Mouse (Mus musculus) MEL (cell line): ENCODE data around the gene Rexo1.

Experiments used
- CTCF ChIP-seq, 3 experiments: IDR thresholded peaks in 2 of 3; conservative IDR thresholded peaks in 1 of 3; 2 replicates each; pipeline ENCODE4 v1.5.1; 2011 to 2012; ENCODE audit warnings: low read length in 3 of 3, low read depth in 2 of 3, mild to moderate bottlenecking in 2 of 3, improper control_type of control experiment in 1 of 3, inconsistent platforms in 1 of 3, mixed read lengths in 1 of 3, moderate library complexity in 1 of 3; ENCODE audit not compliant: control insufficient read depth in 1 of 3, insufficient read depth in 1 of 3, poor library complexity in 1 of 3, severe bottlenecking in 1 of 3
- E2F4 ChIP-seq: IDR thresholded peaks from 2 replicates; pipeline ENCODE4 v1.6.1; 2011; ENCODE audit warnings: low read depth, low read length, improper control_type of control experiment, borderline replicate concordance
- ETS1 ChIP-seq: IDR thresholded peaks from 2 replicates; pipeline ENCODE4 v1.6.1; 2012; ENCODE audit warnings: low read depth, mild to moderate bottlenecking, inconsistent platforms, low read length, improper control_type of control experiment, moderate library complexity
- GATA1 ChIP-seq: IDR thresholded peaks from 2 replicates; pipeline ENCODE4 v1.6.1; 2011; ENCODE audit warnings: low read depth, low read length, improper control_type of control experiment
- POLR2A ChIP-seq, 2 experiments: IDR thresholded peaks; 2 replicates each; pipeline ENCODE4 v1.6.1; 2011 to 2012; ENCODE audit warnings: low read length in 2 of 2, mild to moderate bottlenecking in 2 of 2, control low read depth in 1 of 2, improper control_type of control experiment in 1 of 2, low read depth in 1 of 2, moderate library complexity in 1 of 2; ENCODE audit not compliant: control insufficient read depth in 1 of 2, insufficient read depth in 1 of 2, poor library complexity in 1 of 2
- POLR2AphosphoS5 ChIP-seq: IDR thresholded peaks from 2 replicates; pipeline ENCODE4 v1.6.1; 2012; ENCODE audit warnings: low read depth, borderline replicate concordance, mild to moderate bottlenecking, inconsistent platforms, low read length, moderate library complexity, mixed read lengths
- ZKSCAN1 ChIP-seq: IDR thresholded peaks from 2 replicates; pipeline ENCODE4 v1.6.1; 2012; ENCODE audit warnings: low read depth, mild to moderate bottlenecking, inconsistent platforms, low read length, improper control_type of control experiment, moderate library complexity
- ZMIZ1 ChIP-seq: IDR thresholded peaks from 2 replicates; pipeline ENCODE4 v1.6.1; 2012; ENCODE audit warnings: low read depth, mild to moderate bottlenecking, inconsistent platforms, low read length, improper control_type of control experiment, moderate library complexity

DNA sequence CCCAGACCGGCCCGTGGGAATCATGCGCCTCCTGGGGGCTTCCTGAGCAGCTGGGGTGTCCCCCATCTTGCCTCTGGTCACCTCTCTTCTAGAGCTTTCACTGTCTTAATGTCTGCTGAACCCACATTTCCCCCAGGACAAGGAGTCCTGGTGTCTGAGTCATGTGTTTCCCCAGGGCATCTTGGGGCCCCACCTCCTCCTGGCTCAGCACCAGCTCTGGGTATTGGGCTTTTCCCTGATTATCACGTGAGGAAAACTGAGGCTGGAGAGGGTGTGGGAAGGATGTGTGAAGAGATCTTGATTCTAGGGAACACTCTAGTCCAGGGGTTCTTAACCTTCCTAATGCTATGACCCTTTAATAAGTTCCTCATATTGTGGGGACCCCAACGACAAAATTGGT is 23.2 kb downstream of the Rexo1 start:
- no peak for TF ChIP-seq ZKSCAN1
- TF ChIP-seq CTCF (IDR thresholded peaks at IDR 0.05 in 2 of 3, conservative IDR thresholded peaks at IDR 0.05 in 1 of 3; ENCODE audit: control insufficient read depth in 1 of 3, insufficient read depth in 1 of 3, low read depth in 2 of 3, low read length in 3 of 3, poor library complexity in 1 of 3, severe bottlenecking in 1 of 3) = no peak
- no peak for TF ChIP-seq E2F4
- TF ChIP-seq ETS1 = no peak
- no peak for TF ChIP-seq POLR2A (IDR thresholded peaks at IDR 0.05; ENCODE audit: control insufficient read depth in 1 of 2, insufficient read depth in 1 of 2, low read depth in 1 of 2, low read length in 2 of 2, poor library complexity in 1 of 2)
- no peak for TF ChIP-seq POLR2AphosphoS5
- no peak for TF ChIP-seq ZMIZ1
- no peak for TF ChIP-seq GATA1
